Mouse (Mus musculus) limb, embryonic 12.5 days (tissue): ENCODE measurements at regions not wholly inside any gene's neighbourhood (a gene's known extent, or its start where the extent isn't known, plus 50 kb on each side); places are given as distances from the start of the nearest gene placed in this dataset.

Experiments
- ATAC-seq: fragments of 200-750 bp; cut with Nextera tagmentation; 2 replicates; pipeline ENCODE4 v1.8.0; 2017; ENCODE audit warnings: low read depth, moderate TSS enrichment; ENCODE audit not compliant: insufficient number of reproducible peaks, insufficient read depth, low FRiP score, low TSS enrichment
- H3K27ac ChIP-seq: fragments of 300-500 bp; sonication (generic); 2 replicates; pipeline ENCODE4 v1.5.1; 2016; ENCODE audit warnings: mild to moderate bottlenecking, moderate library complexity
- H3K27me3 ChIP-seq: fragments of 300-500 bp; sonication (generic); 2 replicates; pipeline ENCODE4 v1.6.1; 2016; ENCODE audit warnings: mild to moderate bottlenecking, moderate library complexity
- H3K36me3 ChIP-seq: fragments of 300-500 bp; sonication (generic); 2 replicates; pipeline ENCODE4 v1.6.1; 2016; ENCODE audit warnings: mild to moderate bottlenecking, moderate library complexity
- H3K4me1 ChIP-seq: fragments of 300-500 bp; sonication (generic); replicated peaks from 2 replicates; pipeline ENCODE4 v1.6.1; 2016
- H3K4me2 ChIP-seq: fragments of 300-500 bp; sonication (generic); 2 replicates; pipeline ENCODE4 v1.6.1; 2016; ENCODE audit warnings: mild to moderate bottlenecking, moderate library complexity
- H3K4me3 ChIP-seq: fragments of 300-500 bp; sonication (generic); replicated peaks from 2 replicates; pipeline ENCODE4 v1.5.1; 2016; ENCODE audit warnings: mild to moderate bottlenecking
- H3K9ac ChIP-seq: fragments of 300-500 bp; sonication (generic); replicated peaks from 2 replicates; pipeline ENCODE4 v1.6.1; 2016; ENCODE audit warnings: mild to moderate bottlenecking, moderate library complexity
- H3K9me3 ChIP-seq: fragments of 300-500 bp; sonication (generic); 2 replicates; pipeline ENCODE4 v1.6.1; 2016; ENCODE audit warnings: mild to moderate bottlenecking, moderate library complexity
- WGBS: fragments of 180-500 bp; shearing (Covaris S2); methylation state at CpG from one replicate; pipeline ENCODE4 v1.1.7; 2016; 5-methylcytosine and 5-hydroxymethylcytosine counted together

DNA sequence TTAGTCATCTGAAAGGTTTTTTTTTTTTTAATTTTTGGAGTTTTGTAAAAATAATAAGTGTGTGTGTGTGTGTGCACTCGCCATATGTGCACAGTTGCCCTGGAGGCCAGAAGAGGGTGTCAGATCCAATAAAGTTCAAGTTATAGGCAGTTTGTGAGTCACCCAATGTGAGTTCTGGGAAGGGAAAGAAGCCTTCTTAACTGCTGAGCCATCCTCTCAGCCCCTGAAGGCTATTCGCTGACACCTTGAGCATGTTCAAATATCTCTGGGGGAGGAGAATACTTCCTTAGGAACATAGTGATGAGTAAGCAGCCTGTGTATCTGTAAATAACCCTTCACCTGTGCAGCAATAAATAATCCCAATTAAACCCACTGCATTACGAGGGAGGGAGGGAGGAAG is 177.1 kb upstream of the Trib2 start:
- no peak overlapping the region for H3K4me2 ChIP-seq
- no peak for ATAC-seq

DNA sequence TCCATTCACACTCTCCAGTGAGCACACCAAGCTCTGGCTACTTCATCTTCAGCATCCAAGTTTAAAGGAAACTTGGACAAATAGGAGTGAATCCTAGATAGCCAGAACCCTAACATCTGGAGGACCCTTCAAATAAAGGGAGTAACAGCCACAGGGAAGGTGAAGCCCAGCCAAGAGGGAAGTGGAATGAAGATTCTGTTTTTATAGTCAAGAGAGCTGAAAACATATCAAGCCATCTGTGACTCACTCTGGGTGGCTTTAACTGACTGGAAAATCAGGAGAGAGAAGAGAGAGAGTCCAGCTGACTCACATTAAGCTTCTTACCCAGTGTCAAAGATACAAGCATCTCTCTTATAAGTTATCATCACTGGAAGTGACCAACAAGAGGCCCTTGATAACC is 169.6 kb upstream of the Trib2 start:
- no peak overlapping the region for H3K4me3 ChIP-seq
- ATAC-seq = no peak
- H3K4me1 ChIP-seq = peaks cover 11% of the 10 kb centered on the region

More for the DNA sequence above, 177.1 kb upstream of the Trib2 start:
- H3K27ac ChIP-seq = no peak overlapping the region
- no peak overlapping the region for H3K4me3 ChIP-seq
- H3K9ac ChIP-seq = no peak overlapping the region
- WGBS = 55% methylated on average over 3 of the region's 3 CpGs
- H3K27me3 ChIP-seq = no peaks in the 10 kb centered on the region
- H3K9me3 ChIP-seq = no peaks in the 10 kb centered on the region
- no peaks in the 10 kb centered on the region for H3K4me1 ChIP-seq
- no peaks in the 10 kb centered on the region for H3K36me3 ChIP-seq

DNA sequence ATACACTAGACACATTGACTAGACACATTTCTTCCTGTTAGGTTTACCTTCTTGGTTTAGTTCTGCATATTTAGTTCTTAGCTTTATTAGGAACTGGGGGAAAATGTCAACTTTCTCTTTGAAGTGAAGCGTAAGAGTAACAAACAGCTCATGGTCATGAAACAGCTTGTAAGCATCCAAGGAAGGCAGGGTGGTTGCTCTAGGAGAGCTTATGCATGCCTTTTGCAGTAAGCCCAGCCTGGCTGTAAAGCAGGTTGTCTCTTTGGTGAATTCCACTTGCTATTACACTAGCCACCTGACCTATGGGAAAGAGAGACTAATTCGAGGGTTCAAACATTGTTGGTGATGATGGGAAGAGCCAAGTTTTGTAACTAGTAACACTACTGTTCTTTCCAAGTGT is 168.9 kb upstream of the Trib2 start:
- no peaks in the 10 kb centered on the region for H3K36me3 ChIP-seq
- ATAC-seq = no peak
- no peak overlapping the region for H3K27ac ChIP-seq
- no peak overlapping the region for H3K4me3 ChIP-seq
- 74% methylated on average over 2 of the region's 2 CpGs for WGBS
- H3K9me3 ChIP-seq = no peaks in the 10 kb centered on the region
- no peak overlapping the region for H3K4me2 ChIP-seq
- no peaks in the 10 kb centered on the region for H3K27me3 ChIP-seq
- peaks cover 16% of the 10 kb centered on the region for H3K4me1 ChIP-seq
- no peak overlapping the region for H3K9ac ChIP-seq

More for the DNA sequence above, 169.6 kb upstream of the Trib2 start:
- Histone ChIP-seq H3K36me3 (no peaks in the 10 kb centered on the region), H3K9me3 (no peaks in the 10 kb centered on the region), H3K27me3 (no peaks in the 10 kb centered on the region), H3K9ac (no peak overlapping the region), H3K4me2 (no peak overlapping the region), H3K27ac (no peak overlapping the region)

DNA sequence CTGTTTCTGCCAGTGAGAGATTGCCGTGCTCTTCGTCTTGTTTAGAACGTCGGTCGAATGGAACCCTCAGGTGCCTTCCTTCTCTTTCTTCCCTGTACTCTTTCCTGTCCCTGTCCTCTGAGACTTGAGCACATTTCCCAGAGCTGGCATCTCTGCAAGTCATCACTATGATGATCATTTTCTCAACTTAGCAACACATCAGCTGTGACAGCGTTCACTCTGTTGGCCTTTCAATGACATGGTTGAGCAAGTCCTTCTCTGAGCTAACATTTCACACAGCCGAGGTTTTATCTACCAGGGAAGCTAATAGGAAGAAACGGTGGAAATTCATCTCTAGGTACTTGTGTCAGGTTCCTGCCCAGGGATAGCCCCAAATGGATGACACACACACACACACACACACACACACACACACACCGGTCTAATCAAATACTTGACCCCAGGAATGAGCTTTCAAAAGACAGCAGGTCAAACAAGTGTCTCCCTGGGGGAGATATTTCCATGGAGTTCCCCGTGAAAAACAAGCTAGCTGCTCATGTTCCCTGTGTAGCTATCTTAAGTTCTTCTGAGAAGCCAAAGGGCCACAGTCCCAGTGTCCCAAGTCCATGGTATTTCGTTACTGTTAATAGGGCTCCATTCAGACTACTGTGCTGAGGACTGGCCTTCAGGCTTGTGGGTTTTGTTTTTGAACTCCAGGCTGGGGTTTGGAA is 167.0 kb upstream of the Trib2 start:
- Histone ChIP-seq H3K27ac (no peak overlapping the region), H3K4me2 (no peak overlapping the region), H3K36me3 (no peaks in the 10 kb centered on the region), H3K27me3 (no peaks in the 10 kb centered on the region), H3K4me3 (no peak overlapping the region), H3K9ac (no peak overlapping the region), H3K4me1 (peaks cover 16% of the 10 kb centered on the region), H3K9me3 (no peaks in the 10 kb centered on the region)
- no peak for ATAC-seq
- 85% methylated on average over 11 of the region's 11 CpGs for WGBS

DNA sequence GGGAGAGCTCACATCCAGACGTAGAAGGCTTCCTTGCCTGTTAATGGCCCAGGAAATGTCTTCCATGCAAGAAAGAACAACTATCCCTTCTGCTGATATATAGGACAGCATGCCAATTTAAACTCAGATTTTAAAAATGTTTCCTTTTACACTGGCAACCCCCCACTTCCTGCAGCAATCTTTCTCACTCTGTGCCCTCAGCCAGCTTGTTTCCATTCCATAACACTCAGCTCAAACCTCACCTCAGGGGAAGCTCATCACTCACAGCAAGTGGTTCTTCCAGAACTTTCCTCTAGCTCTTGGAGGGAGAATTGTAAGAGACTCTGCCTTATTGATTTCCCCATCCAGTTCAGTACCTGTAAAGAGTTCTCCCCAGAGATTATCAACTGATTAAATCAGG is 165.0 kb upstream of the Trib2 start:
- WGBS = 16% methylated on average over 1 of the region's 1 CpGs
- Histone ChIP-seq H3K36me3 (no peaks in the 10 kb centered on the region), H3K27me3 (no peaks in the 10 kb centered on the region), H3K4me3 (no peak overlapping the region), H3K9me3 (no peaks in the 10 kb centered on the region), H3K9ac (no peak overlapping the region), H3K4me2 (no peak overlapping the region), H3K4me1 (peaks cover 16% of the 10 kb centered on the region), H3K27ac (no peak overlapping the region)
- ATAC-seq = no peak

DNA sequence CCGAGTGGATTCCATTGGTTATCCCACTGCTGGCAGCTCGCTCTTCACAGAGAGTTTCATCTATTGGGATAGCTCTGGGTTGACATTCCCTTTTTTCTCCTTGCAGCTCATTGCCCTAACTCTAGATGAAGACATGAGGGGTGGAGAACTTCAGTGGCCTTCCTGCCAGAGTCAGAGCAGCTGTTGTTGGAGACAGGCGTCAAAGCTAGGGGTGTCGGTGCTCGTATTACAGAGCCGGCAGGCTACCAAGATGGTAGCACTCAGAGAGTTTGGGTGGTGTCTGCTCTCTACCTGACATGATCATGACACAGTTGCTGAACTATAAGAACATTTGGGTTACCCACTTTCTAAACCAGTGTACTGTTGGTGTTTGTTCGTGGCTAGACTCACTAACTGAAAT is 162.5 kb upstream of the Trib2 start:
- no peaks in the 10 kb centered on the region for H3K9me3 ChIP-seq
- H3K4me1 ChIP-seq = peaks cover 16% of the 10 kb centered on the region
- no peak for ATAC-seq
- no peak overlapping the region for H3K4me3 ChIP-seq
- H3K9ac ChIP-seq = no peak overlapping the region
- WGBS = 86% methylated on average over 7 of the region's 7 CpGs
- H3K36me3 ChIP-seq = no peaks in the 10 kb centered on the region
- no peaks in the 10 kb centered on the region for H3K27me3 ChIP-seq
- no peak overlapping the region for H3K27ac ChIP-seq
- no peak overlapping the region for H3K4me2 ChIP-seq

DNA sequence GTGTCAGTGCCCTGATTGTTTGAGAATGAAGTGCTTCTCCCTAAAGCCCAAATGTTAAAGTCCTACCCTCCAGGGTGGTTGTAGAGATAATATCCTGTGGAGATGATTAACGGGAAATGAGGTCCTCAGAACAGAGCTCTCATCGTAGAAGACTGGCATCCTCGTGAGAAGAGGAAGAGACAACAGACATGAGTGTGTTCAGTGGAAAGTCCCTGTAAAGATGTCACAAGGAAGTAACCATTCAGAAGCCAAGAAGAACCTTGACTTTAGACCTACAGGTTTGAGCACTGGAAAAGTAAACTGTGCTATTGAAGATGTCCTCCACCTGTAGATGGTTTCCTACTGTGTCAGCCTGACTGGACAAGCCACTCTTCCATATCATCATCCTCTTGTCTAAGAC is 155.1 kb upstream of the Trib2 start:
- Histone ChIP-seq H3K36me3 (no peaks in the 10 kb centered on the region), H3K4me2 (no peak overlapping the region), H3K27ac (no peak overlapping the region), H3K9ac (no peak overlapping the region), H3K27me3 (no peaks in the 10 kb centered on the region; the same call in 1 of the 2 replicates), H3K9me3 (no peaks in the 10 kb centered on the region), H3K4me3 (no peak overlapping the region), H3K4me1 (no peaks in the 10 kb centered on the region)
- 90% methylated on average over 3 of the region's 3 CpGs for WGBS
- no peak for ATAC-seq

DNA sequence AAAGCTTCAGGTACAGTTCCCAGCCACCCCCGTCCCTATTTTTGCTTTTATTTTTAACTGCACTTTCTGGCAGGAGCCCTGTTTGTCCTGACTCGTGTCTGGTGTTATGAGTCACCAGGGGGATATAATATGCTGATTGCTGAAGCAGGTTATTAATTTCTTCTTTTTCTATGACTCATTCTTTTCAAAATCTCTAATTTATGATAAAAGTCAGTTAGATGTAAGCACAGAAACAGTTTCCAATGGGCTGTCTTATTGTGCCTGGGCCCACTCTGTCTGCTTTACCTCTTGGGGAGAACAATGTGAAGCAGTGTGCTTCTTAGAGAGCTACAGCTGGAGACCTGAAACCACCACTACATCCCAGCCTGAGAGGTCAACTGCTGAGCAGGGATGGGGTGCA is 153.5 kb upstream of the Trib2 start:
- no peak for ATAC-seq
- Histone ChIP-seq H3K27me3 (no peaks in the 10 kb centered on the region; the same call in 1 of the 2 replicates), H3K9me3 (no peaks in the 10 kb centered on the region), H3K4me1 (no peaks in the 10 kb centered on the region), H3K4me3 (no peak overlapping the region), H3K27ac (no peak overlapping the region), H3K4me2 (no peak overlapping the region), H3K36me3 (no peaks in the 10 kb centered on the region), H3K9ac (no peak overlapping the region)
- WGBS = 60% methylated on average over 2 of the region's 2 CpGs

DNA sequence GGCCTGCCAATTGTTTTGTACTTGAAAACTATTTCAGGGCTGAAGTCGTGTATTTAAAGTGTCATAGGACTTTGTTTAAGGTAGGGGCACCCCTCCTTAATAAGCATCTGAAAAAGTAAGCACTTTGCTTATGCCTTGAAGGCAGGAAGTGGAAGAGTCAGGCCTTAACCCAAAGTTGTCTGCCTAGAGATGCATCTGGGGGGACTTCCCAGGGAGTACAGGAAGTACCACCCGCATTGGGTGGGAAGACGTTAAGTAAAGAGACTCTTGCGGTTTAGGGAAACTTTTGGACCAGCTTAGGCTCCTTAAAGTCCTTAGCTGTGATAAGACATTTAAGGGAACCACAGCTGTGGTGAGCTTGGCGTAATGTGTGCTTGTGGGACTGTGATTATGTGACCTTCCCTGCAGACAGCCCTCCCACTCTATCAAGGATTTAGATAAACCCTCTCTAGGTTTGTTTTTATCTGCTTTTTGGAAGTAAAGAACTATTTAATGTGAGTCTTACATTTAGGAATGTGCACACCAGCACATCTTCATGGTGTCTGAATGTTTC is 150.9 kb upstream of the Trib2 start:
- Histone ChIP-seq H3K4me2 (no peak overlapping the region), H3K4me1 (no peaks in the 10 kb centered on the region), H3K36me3 (no peaks in the 10 kb centered on the region), H3K27me3 (no peaks in the 10 kb centered on the region; the same call in 1 of the 2 replicates), H3K4me3 (no peak overlapping the region), H3K9me3 (no peaks in the 10 kb centered on the region), H3K9ac (no peak overlapping the region), H3K27ac (no peak overlapping the region)
- WGBS = 71% methylated on average over 5 of the region's 5 CpGs
- no peak for ATAC-seq

DNA sequence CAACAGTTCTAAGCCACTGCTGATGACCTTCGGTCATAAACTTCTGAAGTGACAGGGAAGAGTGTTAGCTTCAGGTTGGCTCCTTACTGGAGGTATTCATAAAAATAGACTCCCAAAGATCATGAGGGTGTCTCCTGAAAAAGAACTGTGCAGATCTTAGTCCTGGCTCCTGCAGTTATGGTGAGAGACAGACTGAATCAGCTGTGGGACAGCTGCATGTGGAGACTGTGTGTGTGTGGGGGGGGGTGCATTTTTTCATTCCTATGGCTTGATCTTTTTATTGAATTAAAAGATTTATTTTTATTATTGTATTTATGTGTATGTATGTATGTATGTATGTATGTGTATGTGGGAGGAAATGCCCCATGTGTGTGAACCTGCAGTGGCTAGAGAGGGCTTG is 149.9 kb upstream of the Trib2 start:
- WGBS = 92% methylated on average over 1 of the region's 1 CpGs
- H3K4me1 ChIP-seq = no peaks in the 10 kb centered on the region
- no peak overlapping the region for H3K4me3 ChIP-seq
- H3K27ac ChIP-seq = no peak overlapping the region
- 0 out of 2 replicates have a peak, but pooled peaks have one; percentile 10 for ATAC-seq
- no peaks in the 10 kb centered on the region for H3K9me3 ChIP-seq
- no peaks in the 10 kb centered on the region; the same call in 1 of the 2 replicates for H3K27me3 ChIP-seq
- no peak overlapping the region for H3K4me2 ChIP-seq
- no peaks in the 10 kb centered on the region for H3K36me3 ChIP-seq
- H3K9ac ChIP-seq = no peak overlapping the region

DNA sequence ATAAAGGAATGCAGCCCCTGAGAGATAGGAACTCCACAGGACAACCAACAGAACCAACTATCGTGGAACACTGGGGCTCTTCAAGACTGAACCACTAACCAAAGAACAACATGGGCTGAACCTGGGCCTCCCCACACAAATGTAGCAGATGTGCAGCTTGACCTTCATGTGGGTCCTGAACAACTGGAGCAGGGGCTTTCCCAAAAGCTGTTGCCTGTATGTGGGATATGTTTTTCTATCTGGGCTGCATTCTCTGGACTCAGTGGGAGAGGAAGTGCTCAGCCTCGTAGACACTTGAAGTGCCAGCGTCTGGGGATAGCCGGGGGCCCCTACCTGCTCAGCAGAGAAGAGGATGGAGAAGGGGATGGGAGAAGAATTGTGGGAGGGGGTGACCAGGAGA is 149.2 kb upstream of the Trib2 start:
- no peak overlapping the region for H3K27ac ChIP-seq
- H3K4me1 ChIP-seq = no peaks in the 10 kb centered on the region
- H3K36me3 ChIP-seq = no peaks in the 10 kb centered on the region
- 79% methylated on average over 4 of the region's 4 CpGs for WGBS
- no peak overlapping the region for H3K4me2 ChIP-seq
- no peaks in the 10 kb centered on the region for H3K27me3 ChIP-seq
- no peaks in the 10 kb centered on the region for H3K9me3 ChIP-seq
- H3K4me3 ChIP-seq = no peak overlapping the region
- no peak for ATAC-seq
- no peak overlapping the region for H3K9ac ChIP-seq

DNA sequence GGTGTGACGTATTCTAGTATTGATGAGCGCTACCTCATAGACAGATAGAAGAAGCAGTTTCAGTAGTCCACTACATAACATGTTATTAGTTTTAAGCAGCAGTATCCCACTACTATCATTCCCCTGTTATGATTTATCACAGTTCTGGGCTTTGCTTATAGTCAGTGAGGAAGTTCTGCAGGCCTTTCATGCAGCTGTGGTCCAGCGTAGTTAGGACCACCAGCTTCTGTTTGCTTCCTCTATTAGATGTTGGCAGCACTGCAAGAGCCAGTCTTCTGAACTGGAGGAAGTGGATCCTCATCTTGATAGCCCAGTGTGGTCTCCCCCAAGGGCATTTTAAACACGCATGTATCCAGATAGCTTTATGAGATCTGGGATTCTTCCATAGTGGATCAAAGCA is 147.4 kb upstream of the Trib2 start:
- whole genome bisulfite sequencing = 89% methylated on average over 4 of the region's 4 CpGs

More for the DNA sequence above, 147.4 kb upstream of the Trib2 start:
- no peaks in the 10 kb centered on the region for H3K27me3 ChIP-seq
- no peak overlapping the region for H3K4me3 ChIP-seq
- no peaks in the 10 kb centered on the region for H3K36me3 ChIP-seq
- H3K27ac ChIP-seq = no peak overlapping the region
- H3K9ac ChIP-seq = no peak overlapping the region
- no peaks in the 10 kb centered on the region for H3K4me1 ChIP-seq
- ATAC-seq = no peak
- H3K9me3 ChIP-seq = no peaks in the 10 kb centered on the region
- no peak overlapping the region for H3K4me2 ChIP-seq
